Mouse (Mus musculus) liver, adult 2 months (tissue): ENCODE results near the gene D430041D05Rik.

Experiments used
- CTCF ChIP-seq: fragments of 200-500 bp; IDR thresholded peaks from 2 replicates; pipeline ENCODE4 v1.5.1; 2011; ENCODE audit warnings: low read depth, low read length, control low read depth
- POLR2A ChIP-seq: fragments of 200-500 bp; IDR thresholded peaks from 2 replicates; pipeline ENCODE4 v1.6.1; 2011; ENCODE audit warnings: low read length, control low read depth; ENCODE audit not compliant: insufficient read depth; ENCODE audit errors: extremely low read depth

DNA sequence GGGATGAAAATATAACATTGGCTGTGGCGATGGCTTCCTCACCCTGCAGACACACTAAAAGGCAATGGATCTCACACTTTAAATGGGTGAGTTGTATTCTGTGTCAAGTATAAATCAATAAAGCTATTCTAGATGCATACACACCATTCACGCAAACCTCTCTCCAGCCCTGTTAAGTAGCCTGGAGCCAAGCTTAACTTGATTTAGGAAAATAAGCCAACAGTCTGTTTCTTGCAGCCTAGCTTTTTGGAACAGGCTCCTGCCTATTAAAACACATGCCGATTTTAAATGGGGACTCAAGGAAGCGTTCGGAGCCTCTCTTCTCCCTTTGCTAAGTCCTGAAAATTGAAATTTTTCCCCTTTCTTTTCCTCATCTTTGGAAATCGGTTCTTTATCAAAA, 93.2 kb downstream of the D430041D05Rik start:
- TF ChIP-seq CTCF = no peak
- no peak for TF ChIP-seq POLR2A
